Mouse (Mus musculus) heart, embryonic 16.5 days (tissue): Measurements from ENCODE around the gene Gskip. TPM values are rescaled to one million over a fixed set of nuclear protein-coding genes. Genes with fewer than 3 reads are reported as not detected.

ENCODE experiments used
- ATAC-seq: fragments of 200-750 bp; cut with Nextera tagmentation; replicated peaks from 2 replicates; pipeline ENCODE4 v1.8.0; 2017; ENCODE audit warnings: moderate number of reproducible peaks; ENCODE audit not compliant: insufficient read depth, low FRiP score; ENCODE audit errors: extremely low read depth
- H3K27ac ChIP-seq: fragments of 300-500 bp; sonication (generic); 2 replicates; pipeline ENCODE4 v1.5.1; 2014; ENCODE audit warnings: mild to moderate bottlenecking, low read length, control low read depth, moderate library complexity
- H3K27me3 ChIP-seq: fragments of 300-500 bp; sonication (generic); 2 replicates; pipeline ENCODE4 v1.6.1; 2014; ENCODE audit warnings: low read length, mixed read lengths; ENCODE audit not compliant: control insufficient read depth, insufficient read depth
- H3K36me3 ChIP-seq: fragments of 300-500 bp; sonication (generic); 2 replicates; pipeline ENCODE4 v1.6.1; 2014; ENCODE audit not compliant: control insufficient read depth, insufficient read depth
- H3K4me1 ChIP-seq: fragments of 300-500 bp; sonication (generic); 2 replicates; pipeline ENCODE4 v1.6.1; 2014; ENCODE audit warnings: low read length, mixed read lengths; ENCODE audit not compliant: control insufficient read depth, insufficient read depth
- H3K4me2 ChIP-seq: fragments of 300-500 bp; sonication (generic); 2 replicates; pipeline ENCODE4 v1.6.1; 2014; ENCODE audit warnings: low read depth, mild to moderate bottlenecking, control low read depth, low read length
- H3K4me3 ChIP-seq: fragments of 300-500 bp; sonication (generic); 2 replicates; pipeline ENCODE4 v1.5.1; 2014; ENCODE audit warnings: mild to moderate bottlenecking, control low read depth, low read length
- H3K9ac ChIP-seq: fragments of 300-500 bp; sonication (generic); 2 replicates; pipeline ENCODE4 v1.6.1; 2014; ENCODE audit warnings: low read length, control low read depth
- H3K9me3 ChIP-seq: fragments of 300-500 bp; sonication (generic); replicated peaks from 2 replicates; pipeline ENCODE4 v1.6.1; 2016; ENCODE audit warnings: low read length; ENCODE audit not compliant: control insufficient read depth
- WGBS: fragments of 180-500 bp; shearing (Covaris S2); extraction: QIAGEN DNeasy Blood & Tissue Kit; methylation state at CpG from one replicate; pipeline ENCODE4 v1.1.7; 2014; 5-methylcytosine and 5-hydroxymethylcytosine counted together
- polyA plus RNA-seq: library from polyadenylated mRNA; unstranded; fragments of >200 nt; fragmentation: Nextera tagmentation; extraction: Ambion mirVana; gene quantifications from 2 replicates; pipeline ENCODE4 v1.2.1, GENCODE M21; 2015

The Gskip gene
- polyA plus RNA-seq, 1 experiment from 2014 or later, result 21.4 TPM

- Histone ChIP-seq H3K27ac (peak within 1 kb of the TSS; percentile 94), H3K9me3 (no peaks in the 10 kb centered on the region), H3K36me3 (0 out of 2 replicates have a peak, but pooled peaks cover 3% of the 10 kb centered on the region), H3K4me1 (peaks cover 18% of the 10 kb centered on the region), H3K9ac (peak within 1 kb of the TSS; percentile 97), H3K4me3 (peak within 1 kb of the TSS; percentile 96), H3K27me3 (no peaks in the 10 kb centered on the region), H3K4me2 (peak within 1 kb of the TSS; percentile 92)
- ATAC-seq, result peak; percentile 92
- WGBS, result under 1% methylated on average over 73 of the region's 73 CpGs
Measured at GRCm38 (mm10) chr12:105685001-105685691, 517 bp downstream of the Gskip start, which contains the start of gene Atg2b. Gene Atg2b, minus strand, starts transcription at chr12:105685211.

- Histone ChIP-seq H3K4me1 (peaks cover 18% of the 10 kb centered on the region), H3K9me3 (no peaks in the 10 kb centered on the region), H3K4me3 (no peak overlapping the region), H3K27me3 (no peaks in the 10 kb centered on the region), H3K9ac (no peak overlapping the region), H3K4me2 (no peak overlapping the region), H3K27ac (no peak overlapping the region), H3K36me3 (0 out of 2 replicates have a peak, but pooled peaks cover 3% of the 10 kb centered on the region)
- WGBS, result 83% methylated on average over 3 of the region's 3 CpGs
- ATAC-seq, result no peak
Measured at GRCm38 (mm10) chr12:105686791-105687190, 2.2 kb downstream of the Gskip start.

GRCm38 (mm10) chr12:105687416-105687815 lies 2.8 kb downstream of the Gskip start:
- 84% methylated on average over 4 of the region's 4 CpGs for WGBS
- 0 out of 2 replicates have a peak, but pooled peaks cover 3% of the 10 kb centered on the region for H3K36me3 ChIP-seq
- H3K9me3 ChIP-seq, result no peaks in the 10 kb centered on the region
- no peak overlapping the region for H3K4me3 ChIP-seq
- no peak overlapping the region for H3K9ac ChIP-seq
- H3K27ac ChIP-seq, result no peak overlapping the region
- no peak for ATAC-seq
- H3K27me3 ChIP-seq, result no peaks in the 10 kb centered on the region
- peaks cover 18% of the 10 kb centered on the region for H3K4me1 ChIP-seq
- no peak overlapping the region for H3K4me2 ChIP-seq

- Histone ChIP-seq H3K4me2 (no peak overlapping the region), H3K27ac (no peak overlapping the region), H3K9ac (no peak overlapping the region), H3K4me3 (no peak overlapping the region), H3K9me3 (no peaks in the 10 kb centered on the region), H3K4me1 (peaks cover 13% of the 10 kb centered on the region), H3K27me3 (no peaks in the 10 kb centered on the region), H3K36me3 (peaks cover 3% of the 10 kb centered on the region; the same call in 1 of the 2 replicates)
- WGBS, result 82% methylated on average over 4 of the region's 4 CpGs
- ATAC-seq, result no peak
Measured at GRCm38 (mm10) chr12:105688546-105688945, 3.9 kb downstream of the Gskip start.

GRCm38 (mm10) chr12:105689435-105689834 lies 4.8 kb downstream of the Gskip start:
- ATAC-seq, result no peak
- H3K4me3 ChIP-seq, result no peak overlapping the region
- no peak overlapping the region for H3K9ac ChIP-seq
- H3K27ac ChIP-seq, result no peak overlapping the region
- peaks cover 9% of the 10 kb centered on the region for H3K4me1 ChIP-seq
- WGBS, result 85% methylated on average over 13 of the region's 13 CpGs
- peaks cover 5% of the 10 kb centered on the region; the same call in 1 of the 2 replicates for H3K36me3 ChIP-seq
- no peaks in the 10 kb centered on the region for H3K9me3 ChIP-seq
- no peaks in the 10 kb centered on the region for H3K27me3 ChIP-seq
- H3K4me2 ChIP-seq, result no peak overlapping the region

- H3K27ac ChIP-seq, result no peak overlapping the region
- H3K27me3 ChIP-seq, result no peaks in the 10 kb centered on the region
- H3K4me1 ChIP-seq, result no peaks in the 10 kb centered on the region
- H3K9me3 ChIP-seq, result no peaks in the 10 kb centered on the region
- no peak overlapping the region for H3K9ac ChIP-seq
- no peak overlapping the region for H3K4me3 ChIP-seq
- WGBS, result 98% methylated on average over 2 of the region's 2 CpGs
- H3K4me2 ChIP-seq, result no peak overlapping the region
- ATAC-seq, result no peak
- H3K36me3 ChIP-seq, result peaks cover 5% of the 10 kb centered on the region; the same call in 1 of the 2 replicates
Measured at GRCm38 (mm10) chr12:105694021-105694420, 9.4 kb downstream of the Gskip start.

GRCm38 (mm10) chr12:105695848-105696247 lies 11.2 kb downstream of the Gskip start:
- Histone ChIP-seq H3K4me2 (no peak overlapping the region), H3K4me1 (no peaks in the 10 kb centered on the region), H3K4me3 (no peak overlapping the region), H3K36me3 (peaks cover 6% of the 10 kb centered on the region), H3K27ac (no peak overlapping the region), H3K9ac (no peak overlapping the region), H3K9me3 (no peaks in the 10 kb centered on the region), H3K27me3 (no peaks in the 10 kb centered on the region)
- WGBS, result 74% methylated on average over 7 of the region's 7 CpGs
- ATAC-seq, result no peak

GRCm38 (mm10) chr12:105697104-105697780 lies 12.6 kb downstream of the Gskip start:
- WGBS, result 88% methylated on average over 8 of the region's 8 CpGs
- Histone ChIP-seq H3K9me3 (no peaks in the 10 kb centered on the region), H3K27ac (no peak overlapping the region), H3K36me3 (peaks cover 8% of the 10 kb centered on the region), H3K4me3 (no peak overlapping the region), H3K27me3 (no peaks in the 10 kb centered on the region), H3K9ac (no peak overlapping the region), H3K4me1 (no peaks in the 10 kb centered on the region), H3K4me2 (no peak overlapping the region)
- no peak for ATAC-seq

GRCm38 (mm10) chr12:105700433-105700832 lies 15.8 kb downstream of the Gskip start:
- 92% methylated on average over 12 of the region's 12 CpGs for WGBS
- ATAC-seq, result no peak
- H3K27ac ChIP-seq, result no peak overlapping the region
- H3K27me3 ChIP-seq, result no peaks in the 10 kb centered on the region
- H3K4me3 ChIP-seq, result no peak overlapping the region
- H3K9ac ChIP-seq, result no peak overlapping the region
- no peak overlapping the region for H3K4me2 ChIP-seq
- peaks cover under 1% of the 10 kb centered on the region; the same call in 1 of the 2 replicates for H3K4me1 ChIP-seq
- peaks cover 6% of the 10 kb centered on the region for H3K36me3 ChIP-seq
- no peaks in the 10 kb centered on the region for H3K9me3 ChIP-seq
